Mouse (Mus musculus): ENCODE results near the gene 4930447C04Rik. TPM values are rescaled to one million over a fixed set of nuclear protein-coding genes. Genes with fewer than 3 reads are reported as not detected.

The 4930447C04Rik gene
- polyA plus RNA-seq, 1 experiment from 2014 or later, result 3.6 TPM

- WGBS, result 71% methylated on average over 6 of the region's 6 CpGs
- H3K4me3 ChIP-seq, result no peak overlapping the region
- H3K27ac ChIP-seq, result no peak overlapping the region
- no peak overlapping the region for H3K4me2 ChIP-seq (replicated peaks)
- no peaks in the 10 kb centered on the region for H3K36me3 ChIP-seq
- H3K9ac ChIP-seq, result no peak overlapping the region
- no peaks in the 10 kb centered on the region for H3K4me1 ChIP-seq
- ATAC-seq (ENCODE audit: low FRiP score, low read depth), result no peak
- peaks cover 7% of the 10 kb centered on the region for H3K27me3 ChIP-seq (replicated peaks)
- H3K9me3 ChIP-seq, result no peaks in the 10 kb centered on the region
Measured at GRCm38 (mm10) chr12:72957829-72958424, 17.4 kb upstream of the 4930447C04Rik start.

GRCm38 (mm10) chr12:72954906-72955305, 14.3 kb upstream of the 4930447C04Rik start:
- Histone ChIP-seq H3K4me2 (replicated peaks) (no peak overlapping the region), H3K27me3 (replicated peaks) (peaks cover 17% of the 10 kb centered on the region), H3K9me3 (no peaks in the 10 kb centered on the region), H3K4me1 (no peaks in the 10 kb centered on the region), H3K4me3 (no peak overlapping the region), H3K9ac (no peak overlapping the region), H3K27ac (no peak overlapping the region), H3K36me3 (no peaks in the 10 kb centered on the region)
- WGBS, result 79% methylated on average over 4 of the region's 4 CpGs
- ATAC-seq (ENCODE audit: low FRiP score, low read depth), result no peak

GRCm38 (mm10) chr12:72953858-72954257, 13.3 kb upstream of the 4930447C04Rik start:
- WGBS, result 80% methylated on average over 5 of the region's 5 CpGs
- Histone ChIP-seq H3K27me3 (replicated peaks) (peaks cover 27% of the 10 kb centered on the region), H3K4me2 (replicated peaks) (no peak overlapping the region), H3K4me3 (no peak overlapping the region), H3K4me1 (no peaks in the 10 kb centered on the region), H3K36me3 (no peaks in the 10 kb centered on the region), H3K27ac (no peak overlapping the region), H3K9me3 (no peaks in the 10 kb centered on the region), H3K9ac (no peak overlapping the region)
- no peak for ATAC-seq (ENCODE audit: low FRiP score, low read depth)

DNA sequence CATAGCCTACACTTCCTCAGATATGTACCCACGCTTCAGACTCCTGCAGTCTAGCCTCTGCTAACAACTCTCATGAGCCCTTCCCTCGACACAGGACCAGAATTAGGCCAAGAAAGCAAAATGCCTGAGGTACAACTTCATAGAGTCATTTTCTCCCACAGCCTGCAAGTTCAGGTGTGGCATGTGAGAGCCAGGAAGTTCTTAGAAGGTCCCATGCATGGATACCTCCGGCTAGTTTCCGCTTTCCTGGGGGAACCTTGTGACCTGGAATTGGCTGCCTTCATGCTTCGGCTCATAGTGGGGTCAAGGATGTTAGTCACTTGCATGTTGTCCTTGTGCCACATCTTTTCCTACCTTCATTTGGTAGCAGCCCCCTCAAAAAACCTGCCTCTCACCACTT, 12.5 kb upstream of the 4930447C04Rik start:
- Histone ChIP-seq H3K27me3 (replicated peaks) (peaks cover 30% of the 10 kb centered on the region), H3K4me1 (no peaks in the 10 kb centered on the region), H3K4me3 (no peak overlapping the region), H3K9me3 (no peaks in the 10 kb centered on the region), H3K36me3 (no peaks in the 10 kb centered on the region), H3K4me2 (replicated peaks) (no peak overlapping the region), H3K27ac (no peak overlapping the region), H3K9ac (no peak overlapping the region)
- WGBS, result 83% methylated on average over 5 of the region's 5 CpGs
- no peak for ATAC-seq (ENCODE audit: low FRiP score, low read depth)

DNA sequence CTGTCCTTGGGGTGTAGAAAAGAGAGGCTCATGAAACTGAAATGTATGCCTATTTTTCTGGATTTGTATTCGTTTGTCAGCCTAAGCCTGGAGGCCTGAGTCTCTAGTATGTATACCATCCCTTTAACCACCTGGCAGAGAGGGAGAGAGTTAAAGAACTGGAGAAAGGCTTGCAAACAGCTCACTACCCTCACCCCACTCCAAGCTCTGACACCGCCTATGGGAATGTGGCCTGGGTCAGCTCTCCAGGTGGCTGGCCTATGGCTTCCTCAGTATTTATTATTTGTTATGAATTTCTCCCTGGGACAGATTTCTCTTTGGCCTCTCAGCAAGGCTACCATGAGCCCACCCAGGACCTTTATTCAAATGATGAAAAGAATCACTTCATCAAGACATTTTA, 6.8 kb upstream of the 4930447C04Rik start:
- Histone ChIP-seq H3K36me3 (no peaks in the 10 kb centered on the region), H3K9ac (no peak overlapping the region), H3K4me3 (no peak overlapping the region), H3K27me3 (replicated peaks) (peaks cover 80% of the 10 kb centered on the region), H3K27ac (no peak overlapping the region), H3K9me3 (no peaks in the 10 kb centered on the region), H3K4me1 (peaks cover 10% of the 10 kb centered on the region), H3K4me2 (replicated peaks) (no peak overlapping the region)
- 23% methylated on average over 2 of the region's 2 CpGs for WGBS
- ATAC-seq (ENCODE audit: low FRiP score, low read depth), result no peak

DNA sequence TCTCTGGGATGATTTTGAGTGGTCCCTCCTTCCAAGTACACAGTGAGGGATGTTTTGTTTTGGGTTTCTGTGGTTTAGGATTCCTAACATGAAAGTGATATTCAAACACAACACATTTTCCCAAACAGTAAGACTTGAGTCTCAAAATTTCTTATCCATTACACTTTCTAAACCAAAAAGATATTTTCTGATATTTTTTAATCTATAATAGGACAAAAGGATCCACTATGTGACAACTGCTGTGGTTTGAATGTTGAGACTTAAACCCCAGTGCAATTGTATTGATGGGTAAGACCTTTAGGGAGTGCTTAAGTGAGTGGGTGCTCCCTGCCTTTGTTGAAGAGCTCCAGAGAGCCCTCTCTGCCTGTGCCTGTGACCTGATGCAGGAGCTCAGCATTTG, 6.2 kb upstream of the 4930447C04Rik start:
- Histone ChIP-seq H3K9ac (no peak overlapping the region), H3K4me1 (peaks cover 10% of the 10 kb centered on the region), H3K9me3 (no peaks in the 10 kb centered on the region), H3K27me3 (replicated peaks) (peaks cover 83% of the 10 kb centered on the region), H3K4me3 (no peak overlapping the region), H3K27ac (no peak overlapping the region), H3K36me3 (no peaks in the 10 kb centered on the region), H3K4me2 (replicated peaks) (no peak overlapping the region)
- ATAC-seq (ENCODE audit: low FRiP score, low read depth), result no peak

DNA sequence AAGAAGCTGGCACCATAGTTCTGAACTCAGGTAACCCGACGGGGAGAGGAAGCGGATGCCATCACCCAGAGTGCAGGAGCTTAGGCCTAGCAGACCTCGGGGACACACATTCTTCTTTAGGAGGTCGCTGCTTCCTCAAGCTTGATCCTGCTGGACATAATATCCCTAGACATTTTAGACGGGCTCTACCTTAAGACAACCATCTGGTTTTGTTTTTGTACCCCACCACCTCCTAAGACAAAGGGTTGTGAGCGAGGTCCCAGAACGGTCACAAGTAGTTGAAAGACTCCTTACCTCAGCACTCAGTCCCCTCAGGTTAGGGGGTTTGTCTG, 5.5 kb upstream of the 4930447C04Rik start:
- Histone ChIP-seq H3K36me3 (no peaks in the 10 kb centered on the region), H3K9ac (no peak overlapping the region), H3K4me2 (replicated peaks) (peak overlapping the region; percentile 66), H3K4me1 (peaks cover 10% of the 10 kb centered on the region), H3K4me3 (peak overlapping the region; percentile 38; the same call in 1 of the 2 replicates), H3K9me3 (no peaks in the 10 kb centered on the region), H3K27me3 (replicated peaks) (peaks cover 87% of the 10 kb centered on the region), H3K27ac (no peak overlapping the region)
- no peak for ATAC-seq (ENCODE audit: low FRiP score, low read depth)
- WGBS, result 5% methylated on average over 8 of the region's 8 CpGs

- ATAC-seq (ENCODE audit: low FRiP score, low read depth), result peak; percentile 70
- peaks cover 10% of the 10 kb centered on the region for H3K4me1 ChIP-seq
- H3K9ac ChIP-seq, result peak overlapping the region; percentile 40
- H3K27ac ChIP-seq, result no peak overlapping the region
- H3K9me3 ChIP-seq, result no peaks in the 10 kb centered on the region
- H3K36me3 ChIP-seq, result no peaks in the 10 kb centered on the region
- WGBS, result under 1% methylated on average over 89 of the region's 89 CpGs
- H3K4me3 ChIP-seq, result peak overlapping the region; percentile 38
- H3K4me2 ChIP-seq (replicated peaks), result peak overlapping the region; percentile 66
- H3K27me3 ChIP-seq (replicated peaks), result peaks cover 92% of the 10 kb centered on the region
Measured at GRCm38 (mm10) chr12:72945301-72946063, 4.9 kb upstream of the 4930447C04Rik start.

- Histone ChIP-seq H3K4me3 (peak overlapping the region; percentile 38), H3K27me3 (replicated peaks) (peaks cover 95% of the 10 kb centered on the region), H3K9ac (peak overlapping the region; percentile 40; the same call in 1 of the 2 replicates), H3K27ac (no peak overlapping the region), H3K4me1 (peaks cover 15% of the 10 kb centered on the region), H3K4me2 (replicated peaks) (peak overlapping the region; percentile 66), H3K36me3 (no peaks in the 10 kb centered on the region), H3K9me3 (no peaks in the 10 kb centered on the region)
- WGBS, result under 1% methylated on average over 24 of the region's 24 CpGs
- no peak for ATAC-seq (ENCODE audit: low FRiP score, low read depth)
Measured at GRCm38 (mm10) chr12:72944411-72945225, 4.0 kb upstream of the 4930447C04Rik start.

DNA sequence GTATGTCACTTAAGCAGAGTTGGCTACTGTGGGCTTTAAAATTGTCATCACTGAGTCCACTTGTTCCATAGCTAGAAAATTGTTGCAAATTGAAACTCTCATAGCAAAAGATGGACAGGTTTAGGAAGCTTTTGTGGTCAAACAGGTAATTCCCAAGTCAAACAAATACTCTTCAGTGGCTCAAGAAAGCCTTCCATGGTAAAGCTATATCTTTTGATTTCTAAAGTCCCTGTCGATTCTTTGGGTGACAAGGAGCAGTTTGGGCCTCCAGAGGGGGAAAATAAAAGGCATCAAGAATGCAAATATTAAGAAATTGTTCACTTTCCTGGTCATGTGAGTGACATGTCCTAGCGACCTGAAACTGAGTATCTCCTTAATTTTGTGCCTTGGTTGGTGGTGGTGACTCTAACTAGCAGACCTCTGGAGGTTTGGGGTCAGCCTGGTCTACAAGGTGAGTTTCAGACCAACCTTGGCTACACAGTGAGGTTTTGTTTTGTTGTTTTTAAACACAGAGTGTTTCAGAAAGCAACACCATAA, 3.1 kb upstream of the 4930447C04Rik start:
- Histone ChIP-seq H3K4me3 (no peak overlapping the region), H3K27ac (no peak overlapping the region), H3K4me1 (peaks cover 19% of the 10 kb centered on the region), H3K9me3 (no peaks in the 10 kb centered on the region), H3K27me3 (replicated peaks) (peaks cover 96% of the 10 kb centered on the region), H3K36me3 (no peaks in the 10 kb centered on the region), H3K4me2 (replicated peaks) (no peak overlapping the region), H3K9ac (no peak overlapping the region)
- 6% methylated on average over 2 of the region's 2 CpGs for WGBS
- no peak for ATAC-seq (ENCODE audit: low FRiP score, low read depth)

GRCm38 (mm10) chr12:72942171-72942570, 1.6 kb upstream of the 4930447C04Rik start:
- no peaks in the 10 kb centered on the region for H3K36me3 ChIP-seq
- H3K9ac ChIP-seq, result no peak overlapping the region
- whole genome bisulfite sequencing, result 14% methylated on average over 6 of the region's 6 CpGs
- H3K4me1 ChIP-seq, result peaks cover 19% of the 10 kb centered on the region
- no peak overlapping the region for H3K4me2 ChIP-seq (replicated peaks)
- H3K27me3 ChIP-seq (replicated peaks), result peaks cover 95% of the 10 kb centered on the region
- no peak overlapping the region for H3K4me3 ChIP-seq
- ATAC-seq (ENCODE audit: low FRiP score, low read depth), result no peak
- H3K9me3 ChIP-seq, result no peaks in the 10 kb centered on the region
- H3K27ac ChIP-seq, result no peak overlapping the region

DNA sequence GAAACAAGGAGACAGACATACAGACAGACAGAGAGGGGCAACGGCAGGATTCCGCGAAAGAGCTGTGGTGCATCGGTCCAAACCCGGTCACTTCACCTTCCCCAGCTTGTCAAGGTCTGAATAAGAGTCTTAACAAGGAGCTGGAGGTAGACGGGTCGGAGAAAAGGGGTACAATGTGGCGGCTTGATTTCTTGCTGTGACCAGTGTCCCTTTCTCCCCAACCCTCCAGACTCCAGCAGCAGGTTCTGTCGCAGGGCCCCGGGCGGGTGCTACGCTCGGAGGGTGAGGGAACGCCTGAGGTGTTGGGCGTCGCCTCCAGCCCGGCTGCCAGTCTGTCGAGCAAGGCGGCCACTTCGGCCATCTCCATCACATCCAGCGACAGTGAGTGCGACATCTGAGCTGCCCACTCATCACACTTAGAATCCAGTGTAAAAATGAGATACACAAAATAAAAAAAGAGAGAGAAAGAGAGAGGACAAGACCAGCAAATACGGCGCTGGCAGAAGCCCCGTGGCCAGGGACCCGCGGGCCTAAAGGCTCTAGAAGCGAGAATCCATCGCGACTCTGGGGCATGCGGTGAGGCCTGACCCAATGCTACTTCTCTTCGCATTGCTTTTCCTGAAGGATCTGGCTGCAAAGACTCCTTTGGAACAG, 951 bp upstream of the 4930447C04Rik start:
- H3K9me3 ChIP-seq, result no peaks in the 10 kb centered on the region
- ATAC-seq (ENCODE audit: low FRiP score, low read depth), result no peak
- WGBS, result under 1% methylated on average over 32 of the region's 32 CpGs
- no peak overlapping the region for H3K4me2 ChIP-seq (replicated peaks)
- H3K36me3 ChIP-seq, result no peaks in the 10 kb centered on the region
- peaks cover 93% of the 10 kb centered on the region for H3K27me3 ChIP-seq (replicated peaks)
- no peak overlapping the region for H3K9ac ChIP-seq
- no peak overlapping the region for H3K4me3 ChIP-seq
- peaks cover 19% of the 10 kb centered on the region for H3K4me1 ChIP-seq
- H3K27ac ChIP-seq, result no peak overlapping the region
